Mouse (Mus musculus): ENCODE data around the gene Nkpd1. TPM values are rescaled to one million over a fixed set of nuclear protein-coding genes. Genes with fewer than 3 reads are reported as not detected.

Nkpd1 gene
- total RNA-seq, 2 experiments from 2014 or later, result 0.49 to 0.94 TPM

DNA sequence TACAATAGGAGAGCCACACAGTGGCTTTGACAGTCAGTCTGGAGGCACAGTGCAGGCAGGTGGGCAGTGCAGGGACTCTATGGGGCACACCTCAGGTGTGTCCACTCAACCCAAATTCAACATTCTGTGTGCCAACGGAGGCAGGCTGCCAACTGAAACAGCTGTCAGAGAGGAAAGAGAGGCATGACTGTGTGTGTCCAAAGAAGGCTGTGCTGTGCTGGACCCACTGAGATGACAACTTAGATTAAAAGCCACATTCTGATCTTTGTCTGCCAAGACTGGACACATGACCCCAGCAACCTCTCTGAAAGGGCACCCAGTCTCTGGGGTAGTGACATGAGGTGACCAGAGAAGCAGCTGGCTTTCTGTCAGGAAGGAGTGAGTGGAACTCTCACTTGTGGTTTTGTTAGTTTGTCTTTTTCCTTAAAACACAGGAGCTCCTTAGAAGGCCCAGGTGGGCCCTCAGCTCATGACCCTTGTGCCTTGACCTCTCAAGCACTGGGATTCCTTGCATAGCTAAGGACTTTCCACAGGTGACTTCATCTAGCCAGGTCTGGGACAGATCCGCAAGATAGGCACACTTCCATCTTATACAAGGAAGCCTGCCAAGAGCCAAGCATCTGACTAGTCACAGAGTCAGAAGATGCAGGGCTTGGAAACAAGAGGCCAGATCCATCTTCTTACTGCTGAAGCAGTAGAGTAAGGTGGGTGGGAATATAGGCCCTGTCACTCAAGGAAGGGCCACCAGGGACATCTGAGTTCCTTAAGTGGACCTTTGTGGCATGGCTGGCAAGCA, 23.3 kb downstream of the Nkpd1 start:
- no peak for DNase-seq (ENCODE audit: extremely low spot score in 1 of 2, low spot score in 2 of 2)
- intact Hi-C loops (cut with DNase I), result no loop called here

DNA sequence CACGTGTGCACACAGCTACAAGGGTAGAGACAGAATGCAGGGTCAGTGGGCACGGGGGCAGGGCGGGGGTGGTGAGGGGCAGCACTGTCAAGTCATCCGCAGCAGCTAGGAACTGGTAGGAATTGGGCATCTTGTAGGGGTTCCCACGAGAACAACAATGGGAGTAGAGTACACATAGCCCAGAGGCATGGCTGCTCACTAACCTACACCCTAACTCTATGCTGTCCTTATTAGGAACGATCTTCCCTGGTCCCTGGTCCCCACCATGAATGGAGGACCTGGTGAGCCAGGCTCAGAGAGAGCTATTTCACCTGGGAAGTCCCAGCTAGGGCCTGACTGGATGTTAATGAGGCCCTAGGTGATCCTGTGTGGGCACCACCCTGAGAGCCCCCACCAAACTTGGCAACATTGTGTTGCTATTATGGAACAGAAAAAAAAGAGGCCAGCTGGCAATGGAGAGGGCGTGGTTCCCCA, 24.1 kb downstream of the Nkpd1 start:
- intact Hi-C loops (cut with DNase I), result no loop called here
- DNase-seq (ENCODE audit: extremely low spot score in 1 of 2, low spot score in 2 of 2), result no peak

GRCm38 (mm10) chr7:19542155-19542691, 24.6 kb downstream of the Nkpd1 start:
- DNase-seq (ENCODE audit: extremely low spot score in 1 of 2, low spot score in 2 of 2), result peak in 1 of 2 experiments; percentile 66
- intact Hi-C loops (cut with DNase I), result no loop called here

- intact Hi-C loops (cut with DNase I), result no loop called here
Observed at GRCm38 (mm10) chr7:19543584-19543983, 25.9 kb downstream of the Nkpd1 start.

GRCm38 (mm10) chr7:19546007-19546406, 28.4 kb downstream of the Nkpd1 start:
- intact Hi-C loops (cut with DNase I), result no loop called here
- no peak for DNase-seq (ENCODE audit: extremely low spot score in 1 of 2, low spot score in 2 of 2)

More at GRCm38 (mm10) chr7:19543584-19543983, 25.9 kb downstream of the Nkpd1 start:
- peak in 1 of 2 experiments; percentile 48 for DNase-seq (ENCODE audit: extremely low spot score in 1 of 2, low spot score in 2 of 2)

- intact Hi-C loops (cut with DNase I), result no loop called here
- DNase-seq (ENCODE audit: extremely low spot score in 1 of 2, low spot score in 2 of 2), result no peak
Observed at GRCm38 (mm10) chr7:19547344-19547969, 29.8 kb downstream of the Nkpd1 start.

DNA sequence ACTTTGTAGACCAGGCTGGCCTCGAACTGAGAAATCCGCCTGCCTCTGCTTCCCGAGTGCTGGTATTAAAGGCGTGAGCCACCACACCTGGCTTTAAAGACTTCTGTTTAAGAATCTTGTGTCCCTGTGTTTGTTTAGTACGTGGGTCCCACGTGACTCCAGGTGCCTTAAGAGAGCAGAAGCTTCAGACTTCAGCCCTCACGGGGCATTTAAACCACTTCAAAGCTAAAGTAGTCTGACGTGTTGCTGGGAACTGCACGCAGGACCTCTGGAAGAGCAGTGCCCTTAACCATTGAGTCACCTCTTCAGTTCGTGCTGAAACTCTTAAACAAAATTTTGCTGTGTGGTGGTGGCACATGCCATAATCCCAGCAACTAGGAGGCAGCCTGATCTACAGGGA, 31.8 kb downstream of the Nkpd1 start:
- DNase-seq (ENCODE audit: extremely low spot score in 1 of 2, low spot score in 2 of 2), result no peak
- intact Hi-C loops (cut with DNase I), result no loop called here

- no peak for DNase-seq (ENCODE audit: extremely low spot score in 1 of 2, low spot score in 2 of 2)
- intact Hi-C loops (cut with DNase I), result no loop called here
Observed at GRCm38 (mm10) chr7:19551634-19552033, 34.0 kb downstream of the Nkpd1 start.

DNA sequence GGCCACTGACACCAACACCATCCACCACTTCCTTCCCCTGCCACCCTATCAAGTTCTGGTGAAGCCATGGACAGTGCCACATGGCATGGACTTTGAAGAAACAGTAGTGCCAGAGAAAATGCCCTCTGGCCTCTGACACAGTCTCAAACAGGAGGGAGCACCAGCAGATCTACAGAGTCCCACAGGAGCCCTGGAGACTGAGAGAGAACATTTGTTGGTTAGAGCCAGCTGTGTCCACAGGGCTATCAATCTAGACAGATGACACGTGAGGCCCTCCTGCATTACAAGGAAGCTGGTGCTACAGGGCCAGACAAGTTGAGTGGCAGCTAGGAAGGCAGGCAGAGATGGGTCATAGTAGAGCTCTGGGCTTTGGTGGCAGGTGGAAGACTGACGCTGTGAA, 34.8 kb downstream of the Nkpd1 start:
- no peak for DNase-seq (ENCODE audit: extremely low spot score in 1 of 2, low spot score in 2 of 2)
- intact Hi-C loops (cut with DNase I), result no loop called here

GRCm38 (mm10) chr7:19554168-19554567, 36.5 kb downstream of the Nkpd1 start:
- no peak for DNase-seq (ENCODE audit: extremely low spot score in 1 of 2, low spot score in 2 of 2)
- intact Hi-C loops (cut with DNase I), result no loop called here

- intact Hi-C loops (cut with DNase I), result no loop called here
- DNase-seq (ENCODE audit: extremely low spot score in 1 of 2, low spot score in 2 of 2), result no peak
Observed at GRCm38 (mm10) chr7:19557086-19557485, 39.4 kb downstream of the Nkpd1 start.

GRCm38 (mm10) chr7:19557982-19558900, 40.6 kb downstream of the Nkpd1 start:
- intact Hi-C loops (cut with DNase I), result no loop called here
- no peak for DNase-seq (ENCODE audit: extremely low spot score in 1 of 2, low spot score in 2 of 2)

- intact Hi-C loops (cut with DNase I), result no loop called here
- DNase-seq (ENCODE audit: extremely low spot score in 1 of 2, low spot score in 2 of 2), result no peak
Observed at GRCm38 (mm10) chr7:19558965-19559364, 41.3 kb downstream of the Nkpd1 start.

GRCm38 (mm10) chr7:19560491-19561260, 43.0 kb downstream of the Nkpd1 start:
- intact Hi-C loops (cut with DNase I), result no loop called here

DNA sequence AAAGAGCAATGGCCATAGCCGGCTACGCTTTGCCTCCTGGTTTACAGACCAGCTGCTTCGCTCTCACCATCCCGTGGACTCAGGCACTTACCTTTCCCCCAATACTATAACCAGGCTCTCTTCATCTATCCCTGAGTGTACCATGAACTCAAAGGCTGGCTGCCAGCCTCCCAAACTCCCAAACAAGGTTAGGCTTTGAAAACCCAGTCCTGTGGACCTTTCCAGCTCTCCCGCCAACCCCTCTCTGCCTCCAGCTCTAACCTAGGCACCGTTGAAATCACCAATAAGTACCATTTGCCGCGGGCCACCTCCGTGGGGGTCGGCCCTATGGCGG, 43.8 kb downstream of the Nkpd1 start:
- no peak for DNase-seq (ENCODE audit: extremely low spot score in 1 of 2, low spot score in 2 of 2)
- intact Hi-C loops (cut with DNase I), result no loop called here

More at GRCm38 (mm10) chr7:19560491-19561260, 43.0 kb downstream of the Nkpd1 start:
- no peak for DNase-seq (ENCODE audit: extremely low spot score in 1 of 2, low spot score in 2 of 2)

DNA sequence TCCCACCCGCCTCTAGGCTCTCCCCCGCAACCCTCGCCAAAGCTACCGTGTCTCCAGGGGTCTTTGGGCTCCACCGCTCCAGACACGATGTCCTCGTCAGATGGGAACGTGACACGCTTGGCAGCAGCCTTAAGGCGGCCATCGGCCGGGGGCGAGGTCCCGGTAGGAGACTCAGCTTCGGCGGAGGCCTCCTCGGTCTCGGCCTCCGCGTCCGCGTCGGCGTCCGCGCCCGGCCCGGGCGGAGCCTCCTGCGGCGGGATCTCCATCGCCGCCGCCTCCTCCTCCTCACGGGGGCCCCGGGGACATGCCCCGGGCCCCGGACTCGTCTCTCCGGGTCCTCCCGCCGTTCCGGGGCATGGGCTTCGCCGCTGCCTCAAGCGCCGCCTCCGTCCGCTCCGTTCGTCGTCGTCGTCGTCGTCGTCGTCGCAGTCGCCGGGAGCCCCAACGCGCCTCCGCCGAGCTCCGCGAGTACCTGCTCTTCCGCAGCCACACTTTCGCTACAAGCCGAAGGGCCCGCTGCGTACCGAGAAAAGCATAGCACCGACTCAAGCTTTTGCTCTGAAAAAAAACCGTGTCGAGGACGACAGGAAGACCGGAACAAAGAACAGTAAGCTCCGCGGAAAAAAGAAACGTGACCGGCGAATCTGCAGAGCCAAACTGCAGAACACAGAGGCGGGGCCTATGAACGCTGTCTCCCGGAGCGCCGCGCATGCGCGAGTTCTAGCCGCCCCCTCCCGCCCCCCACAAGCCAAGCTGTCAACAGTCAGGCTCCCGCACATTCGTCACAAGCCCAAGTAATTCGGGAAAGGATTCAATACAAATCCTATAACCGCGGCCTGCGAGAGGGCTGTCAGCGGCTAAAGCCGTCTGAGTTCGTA, 44.4 kb downstream of the Nkpd1 start:
- intact Hi-C loops (cut with DNase I), result no loop called here
- peak; percentile 79 to 94 for DNase-seq (ENCODE audit: extremely low spot score in 1 of 2, low spot score in 2 of 2)

- no peak for DNase-seq (ENCODE audit: extremely low spot score in 1 of 2, low spot score in 2 of 2)
- intact Hi-C loops (cut with DNase I), result no loop called here
Observed at GRCm38 (mm10) chr7:19562643-19563410, 45.2 kb downstream of the Nkpd1 start, which contains the start of gene Ppp1r37. Ppp1r37 (minus strand) TSS chr7:19563076.
